Mouse (Mus musculus): ENCODE results near the gene Bcl3.

GRCm38 (mm10) chr7:19802995-19803394 lies 19.6 kb downstream of the Bcl3 start:
- TF ChIP-seq CTCF (conservative IDR thresholded peaks at IDR 0.05; ENCODE audit: low read length) (peak; percentile 78), POU5F1 (IDR thresholded peaks at IDR 0.05; ENCODE audit: borderline replicate concordance, low read length) (no peak), NANOG (IDR thresholded peaks at IDR 0.05; ENCODE audit: borderline replicate concordance, low read length) (no peak)

All from E14TG2a.4 (cell line).